Mouse (Mus musculus): ENCODE data around the gene Chst15. TPM values are rescaled to one million over a fixed set of nuclear protein-coding genes. Genes with fewer than 3 reads are reported as not detected.
A peak's percentile ranks its signal among the peaks of the same experiment; 100 is the strongest.

Gene Chst15
- polyA plus RNA-seq, 1 experiment, result 0.11 TPM

DNA sequence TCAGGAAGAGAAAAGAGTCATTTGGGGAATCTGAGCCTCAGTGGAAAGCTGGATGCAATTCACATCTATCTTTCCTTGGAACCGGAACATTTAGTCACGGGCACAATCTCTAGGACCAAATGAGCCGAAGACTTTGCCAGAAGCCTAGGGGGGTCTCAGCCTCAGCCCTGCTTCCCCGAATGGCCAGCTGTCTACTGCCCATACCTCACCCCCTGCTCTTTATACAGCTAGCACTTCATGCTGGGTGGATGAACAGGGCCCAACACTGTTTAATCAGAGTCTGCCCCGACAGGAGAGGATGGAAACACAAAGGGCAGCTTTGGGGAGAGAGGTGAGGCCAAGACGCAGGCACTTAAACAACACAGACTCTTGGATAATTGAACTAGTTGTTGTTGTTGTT lies 53.8 kb downstream of the Chst15 start:
- no peak for TF ChIP-seq GATA1 (IDR thresholded peaks at IDR 0.05; ENCODE audit: low read length)

DNA sequence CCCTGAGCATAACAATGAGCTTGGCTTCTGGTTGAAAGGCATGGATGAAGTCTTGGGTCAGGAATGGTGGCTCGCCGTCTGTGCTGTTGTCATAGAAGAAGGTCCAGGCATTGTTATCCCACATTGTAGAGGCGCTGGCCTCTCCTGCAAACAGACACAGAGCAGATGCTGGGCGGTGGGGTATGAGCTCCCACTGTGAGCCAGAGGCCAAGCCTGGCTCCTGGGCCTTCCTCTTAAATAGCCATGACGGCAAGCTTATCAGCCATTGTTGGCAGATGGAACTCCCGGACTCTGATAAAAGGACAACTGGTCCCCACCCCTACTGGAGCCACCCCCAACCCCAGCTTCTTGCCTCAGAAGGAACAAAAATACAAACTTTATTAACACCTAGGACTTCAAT lies 54.3 kb downstream of the Chst15 start:
- TF ChIP-seq GATA1 (IDR thresholded peaks at IDR 0.05; ENCODE audit: low read length), result peak; percentile 30

DNA sequence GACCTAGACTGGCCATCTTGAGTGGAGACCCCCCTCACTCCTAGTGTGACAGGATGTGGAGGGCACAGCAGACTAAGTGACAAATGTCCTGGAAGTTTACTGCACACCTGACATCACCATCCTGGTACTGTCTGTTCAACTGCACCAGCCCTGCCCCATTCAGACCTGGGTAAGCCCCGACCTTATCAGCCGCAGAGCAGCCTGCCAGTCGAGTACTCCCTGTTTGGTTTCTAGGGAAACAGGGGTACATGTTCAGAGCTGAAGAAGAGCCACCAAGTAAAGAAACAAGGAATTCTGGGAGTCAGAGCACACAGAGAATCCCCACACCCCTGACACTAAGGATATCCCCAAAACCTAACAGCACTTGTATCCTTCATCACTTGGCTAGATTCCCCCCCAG lies 55.1 kb downstream of the Chst15 start:
- no peak for TF ChIP-seq GATA1 (IDR thresholded peaks at IDR 0.05; ENCODE audit: low read length)

DNA sequence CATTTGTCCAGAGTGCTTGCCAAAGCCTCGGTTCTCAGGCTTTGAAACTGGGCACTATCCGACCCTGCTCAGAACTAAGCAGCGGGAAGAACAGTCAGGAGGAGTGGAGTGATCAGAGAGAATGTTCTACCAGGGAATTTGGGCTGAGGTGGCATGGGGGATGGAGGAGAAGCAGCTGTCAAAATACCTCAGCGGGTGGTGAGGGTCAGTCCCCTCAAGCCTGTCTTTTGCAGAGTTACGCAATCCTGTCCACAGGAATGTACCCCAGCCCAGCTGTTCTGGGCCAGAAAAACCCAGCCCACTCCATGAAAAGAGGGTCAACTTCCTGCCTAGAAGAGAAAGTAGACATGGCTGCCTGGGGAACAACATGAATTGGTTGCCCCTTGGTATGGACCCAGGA lies 56.4 kb downstream of the Chst15 start:
- no peak for TF ChIP-seq GATA1 (IDR thresholded peaks at IDR 0.05; ENCODE audit: low read length)

DNA sequence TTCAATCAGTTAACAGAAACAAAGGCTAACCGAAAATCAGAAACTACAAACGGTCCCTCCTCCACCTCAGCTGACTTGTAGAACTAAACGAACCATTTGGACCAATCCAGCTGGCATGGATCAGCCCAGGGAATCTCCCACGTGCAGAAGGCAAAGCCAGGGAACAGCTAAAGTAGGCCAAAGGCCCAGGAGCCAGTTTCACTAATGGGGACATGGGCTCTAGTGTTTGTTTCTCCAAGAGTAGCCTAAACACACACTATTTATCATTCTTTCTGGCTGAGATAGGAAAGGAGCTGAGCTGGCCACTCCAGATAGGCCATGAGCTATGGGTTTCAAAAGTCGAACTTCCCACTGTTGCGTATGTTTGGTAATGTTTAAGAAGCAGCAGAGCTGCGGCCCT lies 58.2 kb downstream of the Chst15 start:
- TF ChIP-seq GATA1 (IDR thresholded peaks at IDR 0.05; ENCODE audit: low read length), result no peak

DNA sequence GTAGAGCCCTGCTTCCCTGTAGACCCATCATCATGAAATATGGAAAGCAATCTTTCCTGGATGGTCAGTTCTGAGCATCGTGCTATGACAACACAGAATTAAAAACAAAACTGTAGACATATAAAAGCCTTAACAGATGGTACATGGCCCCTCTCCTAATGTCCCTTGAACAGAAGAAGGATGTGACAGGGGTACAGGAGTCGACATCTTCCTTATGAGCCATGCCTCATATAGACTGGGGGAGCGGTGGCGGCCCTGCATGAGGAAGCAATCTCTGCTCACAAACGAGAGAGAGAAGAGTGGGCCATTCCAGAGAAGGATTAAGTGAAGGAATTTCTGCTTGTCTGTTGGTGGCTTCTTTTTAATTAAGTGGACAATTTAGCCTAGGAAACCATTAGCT lies 58.8 kb downstream of the Chst15 start:
- TF ChIP-seq GATA1 (IDR thresholded peaks at IDR 0.05; ENCODE audit: low read length), result no peak

DNA sequence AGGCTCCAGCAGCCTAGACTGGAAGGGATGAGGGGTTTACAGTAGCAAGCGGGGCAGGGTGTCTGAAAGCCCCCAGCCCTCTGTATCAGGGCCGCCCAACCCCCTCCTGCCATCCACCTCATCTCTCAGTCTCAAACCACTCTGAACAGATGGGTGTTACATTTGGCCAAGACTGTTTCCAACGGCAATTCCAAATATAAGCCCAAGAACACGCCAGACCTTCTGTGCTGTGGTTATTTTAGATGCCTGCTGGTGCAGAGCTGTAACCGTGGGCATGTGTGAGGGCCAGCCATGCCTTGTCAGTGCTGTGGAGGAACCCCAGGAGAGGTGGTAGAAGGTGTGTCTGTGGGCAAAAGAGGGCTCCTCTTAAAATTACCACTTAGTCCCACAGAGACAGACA lies 63.5 kb downstream of the Chst15 start:
- no peak for TF ChIP-seq GATA1 (IDR thresholded peaks at IDR 0.05; ENCODE audit: low read length)

DNA sequence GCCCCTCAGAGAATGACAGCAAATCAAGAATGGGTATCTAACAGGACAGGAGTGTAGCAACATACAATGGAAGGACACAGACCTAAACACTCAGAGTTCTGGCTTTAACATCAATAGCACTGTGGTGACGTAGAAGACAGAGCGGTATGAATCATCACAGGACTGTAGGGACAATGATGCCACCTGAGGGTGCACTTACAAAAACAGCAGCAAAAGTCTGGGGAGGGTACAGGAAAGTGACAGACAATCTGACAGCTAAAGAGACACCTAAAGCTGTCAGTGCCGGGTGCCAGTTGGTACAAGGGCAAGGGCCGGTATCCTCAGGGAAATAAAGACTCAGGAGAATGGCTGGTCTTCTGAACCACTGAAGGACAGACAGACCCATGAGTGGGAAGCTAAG lies 64.0 kb downstream of the Chst15 start:
- no peak for TF ChIP-seq GATA1 (IDR thresholded peaks at IDR 0.05; ENCODE audit: low read length)

DNA sequence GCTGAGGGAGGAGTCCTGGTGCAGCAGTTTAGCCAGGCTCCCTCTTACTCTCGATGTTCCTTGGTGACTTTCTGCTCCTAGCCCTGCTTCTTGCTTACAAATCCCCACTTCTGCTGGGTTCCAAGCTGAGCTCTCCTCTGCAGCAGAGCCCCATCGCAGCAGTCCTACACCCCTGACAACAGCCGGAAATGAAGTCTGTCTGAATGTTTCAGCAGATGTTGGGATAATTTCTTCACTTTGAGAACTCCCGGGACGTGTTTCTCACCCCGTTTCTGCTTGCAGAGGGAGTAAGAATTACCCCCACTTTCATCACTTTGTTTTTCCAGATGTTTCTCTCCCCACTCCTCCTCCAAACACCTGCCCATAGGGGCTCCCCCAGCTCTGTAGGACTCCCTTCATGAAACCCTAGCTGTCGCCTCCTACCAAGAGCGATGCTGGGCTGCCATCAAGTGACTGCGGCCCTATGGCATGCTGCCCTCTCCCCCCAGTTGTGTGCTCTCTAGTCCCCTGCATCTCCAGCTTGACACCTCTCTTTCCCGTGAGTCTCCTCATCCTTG lies 67.4 kb downstream of the Chst15 start:
- no peak for TF ChIP-seq GATA1 (IDR thresholded peaks at IDR 0.05; ENCODE audit: low read length)

DNA sequence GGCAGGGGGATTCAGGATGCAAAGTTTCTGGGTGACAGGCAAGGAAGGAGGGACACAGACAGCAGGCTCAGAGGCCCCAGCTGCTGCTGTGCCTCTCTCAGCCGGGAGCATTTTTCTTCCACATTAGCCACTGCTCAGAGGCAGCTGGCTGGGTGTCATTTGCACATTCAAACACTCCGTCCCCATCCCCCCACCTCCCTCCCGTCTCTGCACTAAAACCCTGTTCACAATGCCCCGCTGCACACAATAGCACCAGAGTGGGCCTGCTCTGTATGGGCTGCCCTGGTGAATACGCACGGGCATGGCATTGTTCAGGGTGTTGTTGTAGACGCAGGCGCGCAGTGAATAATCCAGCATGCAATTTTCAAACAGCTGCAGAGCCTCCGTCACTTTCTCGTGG lies 69.5 kb downstream of the Chst15 start:
- TF ChIP-seq GATA1 (IDR thresholded peaks at IDR 0.05; ENCODE audit: low read length), result no peak

DNA sequence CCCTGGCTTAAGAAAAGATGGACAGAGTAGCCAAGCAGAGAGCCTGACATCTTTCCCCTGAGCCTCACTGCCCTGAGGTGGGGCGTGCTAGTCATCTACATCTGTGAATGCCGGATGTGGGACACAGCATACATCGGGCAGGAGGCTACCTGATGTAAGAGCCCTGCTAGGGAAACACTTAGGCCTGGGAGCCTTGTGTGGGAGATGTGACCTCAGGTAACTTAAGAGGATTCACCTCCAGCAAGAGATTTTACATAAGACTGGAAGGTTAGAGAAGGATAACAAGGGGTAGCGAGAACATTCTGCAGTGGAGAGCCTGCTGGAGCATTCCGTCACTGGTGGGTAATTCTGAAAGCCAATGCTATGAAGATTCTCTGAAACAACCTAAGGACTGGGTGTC lies 69.9 kb downstream of the Chst15 start:
- TF ChIP-seq GATA1 (IDR thresholded peaks at IDR 0.05; ENCODE audit: low read length), result no peak

DNA sequence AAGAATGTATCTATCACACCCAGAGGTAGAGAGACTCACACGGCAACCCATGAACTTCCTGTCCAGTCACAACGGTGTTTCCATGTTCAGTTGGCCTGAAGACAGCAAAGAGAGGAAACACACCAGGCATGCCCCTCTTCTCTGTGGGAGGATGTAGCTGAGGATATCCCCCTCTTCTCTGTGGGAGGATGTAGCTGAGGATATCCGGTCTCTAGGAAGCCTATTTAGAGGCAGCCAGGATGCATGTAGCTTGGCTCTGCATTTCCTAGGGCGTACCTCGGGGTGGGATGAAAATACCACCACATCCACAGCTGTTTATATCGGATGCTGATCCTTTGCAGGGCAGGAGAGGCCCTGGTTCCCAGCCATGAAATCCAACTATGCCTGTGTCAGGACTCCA lies 71.3 kb downstream of the Chst15 start:
- no peak for TF ChIP-seq GATA1 (IDR thresholded peaks at IDR 0.05; ENCODE audit: low read length)

DNA sequence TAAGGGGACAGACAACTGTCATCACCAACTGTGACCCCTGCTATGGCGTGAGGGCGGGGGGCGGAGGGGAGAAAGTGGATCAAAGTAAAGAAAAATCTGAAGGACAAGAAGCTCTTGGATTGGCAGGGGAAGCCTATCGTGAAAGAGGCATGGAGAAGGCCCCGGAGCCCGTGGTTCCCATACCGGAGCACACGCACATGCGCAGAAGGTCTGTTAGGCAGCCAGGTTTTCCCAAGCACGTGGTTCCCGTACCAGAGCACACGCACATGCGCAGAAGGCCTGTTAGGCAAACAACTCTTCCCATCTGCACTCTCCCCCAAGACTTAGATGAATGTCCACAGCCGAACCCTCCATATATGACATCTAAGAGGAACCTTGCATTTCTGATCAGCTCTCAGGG lies 72.4 kb downstream of the Chst15 start:
- no peak for TF ChIP-seq GATA1 (IDR thresholded peaks at IDR 0.05; ENCODE audit: low read length)

DNA sequence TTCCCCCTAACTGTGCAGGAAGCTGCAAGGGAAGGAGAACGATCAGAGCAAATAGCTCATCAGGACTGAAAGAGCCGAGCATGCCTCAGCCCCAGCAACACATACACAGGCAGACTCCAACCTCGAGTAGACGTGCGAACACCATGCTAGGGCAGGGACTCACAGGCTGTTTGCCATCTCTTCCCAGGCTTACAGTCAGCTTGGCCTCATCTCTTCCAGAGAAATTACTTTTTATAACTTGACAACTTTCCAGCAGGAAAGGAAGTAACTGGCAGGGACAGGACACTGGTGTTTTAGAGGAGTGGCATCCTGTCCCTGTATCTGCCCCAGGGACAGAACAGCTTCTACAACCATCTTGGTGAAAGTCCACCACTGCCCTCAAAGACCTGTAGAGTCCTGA lies 73.8 kb downstream of the Chst15 start:
- no peak for TF ChIP-seq GATA1 (IDR thresholded peaks at IDR 0.05; ENCODE audit: low read length)

DNA sequence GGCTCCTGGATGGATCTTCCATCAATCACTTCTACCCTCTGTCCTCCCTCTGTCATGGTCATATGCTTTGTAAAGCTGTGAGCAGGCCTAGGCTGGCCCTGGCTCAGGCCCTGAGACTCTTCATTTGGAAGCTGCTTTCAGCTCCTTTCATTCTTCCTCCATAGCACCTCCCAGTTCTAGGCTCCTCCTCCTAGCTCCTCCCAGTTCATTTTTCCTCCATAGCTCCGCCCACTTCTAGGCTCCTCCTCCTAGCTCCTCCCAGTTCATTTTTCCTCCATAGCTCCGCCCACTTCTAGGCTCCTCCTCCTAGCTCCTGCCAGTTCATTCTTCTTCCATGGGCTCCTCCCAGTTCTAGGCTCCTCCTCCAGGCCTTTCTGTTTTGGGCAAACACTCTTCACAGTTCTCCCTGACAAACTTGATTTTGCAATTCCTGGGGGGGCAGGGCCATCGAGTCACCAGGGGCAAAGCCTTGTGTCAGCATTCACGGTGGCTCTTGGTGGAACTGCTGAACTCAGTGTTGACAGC lies 74.3 kb downstream of the Chst15 start:
- no peak for TF ChIP-seq GATA1 (IDR thresholded peaks at IDR 0.05; ENCODE audit: low read length)

DNA sequence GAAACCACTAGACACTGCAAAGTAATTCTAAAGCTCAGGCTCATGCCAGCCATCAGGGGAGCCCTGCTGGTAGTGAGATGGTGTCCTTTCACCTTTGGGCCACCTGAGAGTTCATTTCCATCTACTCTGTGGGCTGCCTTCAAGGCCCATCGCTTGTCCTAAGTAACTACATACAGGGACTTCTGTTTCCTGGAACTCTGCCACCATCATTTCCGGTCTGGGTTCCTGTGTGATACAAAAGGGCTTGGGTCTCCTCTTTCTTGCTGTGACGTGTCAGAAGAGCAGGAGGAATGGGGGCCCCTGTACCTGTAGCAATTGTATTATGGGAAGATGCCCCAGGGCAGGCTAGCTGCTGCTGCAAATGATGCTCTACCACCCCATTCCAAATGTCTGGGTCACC lies 78.1 kb downstream of the Chst15 start:
- TF ChIP-seq GATA1 (IDR thresholded peaks at IDR 0.05; ENCODE audit: low read length), result no peak

DNA sequence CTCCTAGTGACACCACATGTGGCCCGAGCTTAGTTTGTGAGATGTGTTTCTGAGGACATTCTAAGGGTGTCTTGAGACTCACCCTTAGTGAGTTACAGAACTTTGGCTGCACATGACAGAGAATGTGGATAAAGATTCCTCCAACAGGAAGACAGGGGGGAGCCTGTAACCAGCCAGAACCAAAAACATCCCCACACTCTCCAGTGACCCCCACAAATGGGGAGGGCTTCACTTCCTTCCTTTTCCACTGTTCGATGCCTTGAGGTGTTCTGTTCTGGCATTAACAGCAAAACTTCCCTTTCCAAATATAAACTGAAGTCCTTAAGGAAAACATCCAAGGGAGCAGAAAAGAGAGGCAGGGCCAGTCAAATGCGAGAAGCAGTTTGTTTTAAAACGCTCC lies 79.8 kb downstream of the Chst15 start:
- no peak for TF ChIP-seq GATA1 (IDR thresholded peaks at IDR 0.05; ENCODE audit: low read length)

DNA sequence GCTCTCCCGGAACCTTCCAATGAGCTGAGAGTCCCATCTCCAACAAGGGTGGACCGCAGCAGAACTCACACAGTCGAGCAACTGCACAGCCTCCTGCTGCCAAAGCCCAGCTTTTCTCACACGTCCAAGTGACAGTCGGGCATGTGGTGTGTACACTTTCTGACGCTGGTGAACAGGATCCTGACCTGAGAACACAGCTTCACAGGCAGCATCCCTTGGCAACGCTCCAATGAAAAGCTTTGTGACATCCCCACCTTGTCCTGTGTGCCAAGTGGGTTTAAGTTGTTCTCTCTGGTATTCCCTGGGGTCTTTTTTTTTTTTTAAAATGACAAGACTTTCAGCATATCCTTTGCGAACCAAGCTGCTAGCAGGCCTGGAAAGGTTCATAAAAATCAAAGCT lies 80.2 kb downstream of the Chst15 start:
- TF ChIP-seq GATA1 (IDR thresholded peaks at IDR 0.05; ENCODE audit: low read length), result no peak

Measured in G1E-ER4 (cell line).